Mouse (Mus musculus) intestine, embryonic 15.5 days (tissue): Measurements from ENCODE around the gene Otulin. TPM values are rescaled to one million over a fixed set of nuclear protein-coding genes. Genes with fewer than 3 reads are reported as not detected.

Experiments
- ATAC-seq: fragments of 200-750 bp; cut with Nextera tagmentation; 2 replicates; pipeline ENCODE4 v1.8.0; 2017; ENCODE audit warnings: moderate TSS enrichment, moderate library complexity
- H3K27ac ChIP-seq: fragments of 300-500 bp; sonication (generic); 2 replicates; pipeline ENCODE4 v1.5.1; 2015; ENCODE audit warnings: mild to moderate bottlenecking, inconsistent platforms
- H3K27me3 ChIP-seq: fragments of 300-500 bp; sonication (generic); replicated peaks from 2 replicates; pipeline ENCODE4 v1.6.1; 2015; ENCODE audit warnings: inconsistent platforms
- H3K36me3 ChIP-seq: fragments of 300-500 bp; sonication (generic); 2 replicates; pipeline ENCODE4 v1.6.1; 2015; ENCODE audit warnings: inconsistent platforms
- H3K4me1 ChIP-seq: fragments of 300-500 bp; sonication (generic); replicated peaks from 2 replicates; pipeline ENCODE4 v1.6.1; 2015; ENCODE audit warnings: inconsistent platforms
- H3K4me2 ChIP-seq: fragments of 300-500 bp; sonication (generic); replicated peaks from 2 replicates; pipeline ENCODE4 v1.6.1; 2015; ENCODE audit warnings: mild to moderate bottlenecking, inconsistent platforms
- H3K4me3 ChIP-seq: fragments of 300-500 bp; sonication (generic); replicated peaks from 2 replicates; pipeline ENCODE4 v1.5.1; 2015; ENCODE audit warnings: inconsistent platforms
- H3K9ac ChIP-seq: fragments of 300-500 bp; sonication (generic); 2 replicates; pipeline ENCODE4 v1.6.1; 2015; ENCODE audit warnings: inconsistent platforms
- H3K9me3 ChIP-seq: fragments of 300-500 bp; sonication (generic); 2 replicates; pipeline ENCODE4 v1.6.1; 2016; ENCODE audit warnings: inconsistent platforms
- WGBS: fragments of 180-500 bp; shearing (Covaris S2); methylation state at CpG from one replicate; pipeline ENCODE4 v1.1.7; 2015; 5-methylcytosine and 5-hydroxymethylcytosine counted together
- polyA plus RNA-seq: library from polyadenylated mRNA; unstranded; fragments of >200 nt; fragmentation: Nextera tagmentation; extraction: Ambion mirVana; gene quantifications from 2 replicates; pipeline ENCODE4 v1.2.1, GENCODE M21; 2015

The Otulin gene
- polyA plus RNA-seq, 1 experiment from 2014 or later = 31.3 TPM

- no peaks in the 10 kb centered on the region for H3K4me1 ChIP-seq
- H3K9me3 ChIP-seq = no peaks in the 10 kb centered on the region
- H3K4me3 ChIP-seq = no peak overlapping the region
- 43% methylated on average over 3 of the region's 3 CpGs for WGBS
- no peaks in the 10 kb centered on the region for H3K36me3 ChIP-seq
- H3K9ac ChIP-seq = no peak overlapping the region
- no peak for ATAC-seq
- H3K27ac ChIP-seq = no peak overlapping the region
- H3K27me3 ChIP-seq = no peaks in the 10 kb centered on the region
- H3K4me2 ChIP-seq = no peak overlapping the region
Observed at GRCm38 (mm10) chr15:27647686-27648085, 17.2 kb upstream of the Otulin start.

GRCm38 (mm10) chr15:27646665-27647064, 16.2 kb upstream of the Otulin start:
- no peaks in the 10 kb centered on the region for H3K9me3 ChIP-seq
- H3K36me3 ChIP-seq = no peaks in the 10 kb centered on the region
- no peak overlapping the region for H3K4me3 ChIP-seq
- H3K9ac ChIP-seq = no peak overlapping the region
- no peak overlapping the region for H3K27ac ChIP-seq
- H3K27me3 ChIP-seq = no peaks in the 10 kb centered on the region
- ATAC-seq = no peak
- WGBS = 93% methylated on average over 8 of the region's 8 CpGs
- H3K4me1 ChIP-seq = no peaks in the 10 kb centered on the region
- no peak overlapping the region for H3K4me2 ChIP-seq

- Histone ChIP-seq H3K27me3 (no peaks in the 10 kb centered on the region), H3K4me1 (no peaks in the 10 kb centered on the region), H3K4me3 (no peak overlapping the region), H3K4me2 (no peak overlapping the region), H3K9me3 (no peaks in the 10 kb centered on the region), H3K9ac (no peak overlapping the region), H3K36me3 (no peaks in the 10 kb centered on the region), H3K27ac (no peak overlapping the region)
- no peak for ATAC-seq
- WGBS = 86% methylated on average over 3 of the region's 3 CpGs
Observed at GRCm38 (mm10) chr15:27645250-27645649, 14.8 kb upstream of the Otulin start.

GRCm38 (mm10) chr15:27642895-27643294, 12.4 kb upstream of the Otulin start:
- 83% methylated on average over 3 of the region's 3 CpGs for WGBS
- ATAC-seq = no peak
- Histone ChIP-seq H3K27me3 (no peaks in the 10 kb centered on the region), H3K9ac (no peak overlapping the region), H3K4me2 (no peak overlapping the region), H3K36me3 (no peaks in the 10 kb centered on the region), H3K9me3 (no peaks in the 10 kb centered on the region), H3K4me1 (no peaks in the 10 kb centered on the region), H3K27ac (no peak overlapping the region), H3K4me3 (no peak overlapping the region)

- Histone ChIP-seq H3K4me1 (no peaks in the 10 kb centered on the region), H3K9me3 (no peaks in the 10 kb centered on the region), H3K4me3 (no peak overlapping the region), H3K27me3 (no peaks in the 10 kb centered on the region), H3K27ac (no peak overlapping the region), H3K9ac (no peak overlapping the region), H3K36me3 (no peaks in the 10 kb centered on the region), H3K4me2 (no peak overlapping the region)
- WGBS = 55% methylated on average over 12 of the region's 12 CpGs
- ATAC-seq = no peak
Observed at GRCm38 (mm10) chr15:27641171-27641570, 10.7 kb upstream of the Otulin start.

GRCm38 (mm10) chr15:27633941-27634900, 3.7 kb upstream of the Otulin start:
- no peak overlapping the region for H3K4me3 ChIP-seq
- WGBS = 77% methylated on average over 8 of the region's 8 CpGs
- ATAC-seq = no peak
- no peaks in the 10 kb centered on the region for H3K27me3 ChIP-seq
- H3K4me2 ChIP-seq = no peak overlapping the region
- no peaks in the 10 kb centered on the region for H3K9me3 ChIP-seq
- peaks cover 3% of the 10 kb centered on the region; the same call in 1 of the 2 replicates for H3K4me1 ChIP-seq
- H3K27ac ChIP-seq = no peak overlapping the region
- no peaks in the 10 kb centered on the region for H3K36me3 ChIP-seq
- no peak overlapping the region for H3K9ac ChIP-seq

- no peaks in the 10 kb centered on the region for H3K27me3 ChIP-seq
- peak overlapping the region; percentile 68 for H3K4me2 ChIP-seq
- no peaks in the 10 kb centered on the region for H3K9me3 ChIP-seq
- ATAC-seq = peak; percentile 82
- WGBS = 2% methylated on average over 47 of the region's 53 CpGs
- H3K27ac ChIP-seq = peak overlapping the region; percentile 68
- H3K4me1 ChIP-seq = peaks cover 6% of the 10 kb centered on the region
- peak overlapping the region; percentile 81 for H3K9ac ChIP-seq
- H3K4me3 ChIP-seq = peak overlapping the region; percentile 99
- H3K36me3 ChIP-seq = 0 out of 2 replicates have a peak, but pooled peaks cover 5% of the 10 kb centered on the region
Observed at GRCm38 (mm10) chr15:27629800-27630600, 493 bp downstream of the Otulin start.

- no peak for ATAC-seq
- WGBS = 74% methylated on average over 4 of the region's 4 CpGs
- peak overlapping the region; percentile 99; the same call in 1 of the 2 replicates for H3K4me3 ChIP-seq
- H3K9me3 ChIP-seq = no peaks in the 10 kb centered on the region
- 0 out of 2 replicates have a peak, but pooled peaks cover 5% of the 10 kb centered on the region for H3K36me3 ChIP-seq
- peak overlapping the region; percentile 68 for H3K4me2 ChIP-seq
- peaks cover 6% of the 10 kb centered on the region for H3K4me1 ChIP-seq
- H3K27me3 ChIP-seq = no peaks in the 10 kb centered on the region
- H3K27ac ChIP-seq = no peak overlapping the region
- 0 out of 2 replicates have a peak overlapping the region, but pooled peaks have one; percentile 81 for H3K9ac ChIP-seq
Observed at GRCm38 (mm10) chr15:27629046-27629445, 1.4 kb downstream of the Otulin start.

GRCm38 (mm10) chr15:27627794-27628193, 2.7 kb downstream of the Otulin start:
- H3K27ac ChIP-seq = no peak overlapping the region
- no peaks in the 10 kb centered on the region for H3K27me3 ChIP-seq
- WGBS = 92% methylated on average over 9 of the region's 9 CpGs
- no peaks in the 10 kb centered on the region for H3K9me3 ChIP-seq
- H3K36me3 ChIP-seq = 0 out of 2 replicates have a peak, but pooled peaks cover 5% of the 10 kb centered on the region
- no peak overlapping the region for H3K9ac ChIP-seq
- H3K4me1 ChIP-seq = peaks cover 6% of the 10 kb centered on the region
- H3K4me2 ChIP-seq = no peak overlapping the region
- H3K4me3 ChIP-seq = no peak overlapping the region
- no peak for ATAC-seq

GRCm38 (mm10) chr15:27626314-27626713, 4.2 kb downstream of the Otulin start:
- no peak for ATAC-seq
- Histone ChIP-seq H3K36me3 (0 out of 2 replicates have a peak, but pooled peaks cover 5% of the 10 kb centered on the region), H3K4me1 (peaks cover 6% of the 10 kb centered on the region), H3K9ac (no peak overlapping the region), H3K4me3 (no peak overlapping the region), H3K27me3 (no peaks in the 10 kb centered on the region), H3K4me2 (no peak overlapping the region), H3K27ac (no peak overlapping the region), H3K9me3 (no peaks in the 10 kb centered on the region)
- WGBS = 76% methylated on average over 1 of the region's 1 CpGs

GRCm38 (mm10) chr15:27625890-27626255, 4.6 kb downstream of the Otulin start:
- H3K36me3 ChIP-seq = 0 out of 2 replicates have a peak, but pooled peaks cover 5% of the 10 kb centered on the region
- peaks cover 6% of the 10 kb centered on the region for H3K4me1 ChIP-seq
- no peak for ATAC-seq
- no peak overlapping the region for H3K4me2 ChIP-seq
- H3K27me3 ChIP-seq = no peaks in the 10 kb centered on the region
- no peak overlapping the region for H3K4me3 ChIP-seq
- no peak overlapping the region for H3K9ac ChIP-seq
- 84% methylated on average over 10 of the region's 10 CpGs for WGBS
- no peak overlapping the region for H3K27ac ChIP-seq
- H3K9me3 ChIP-seq = no peaks in the 10 kb centered on the region
